Mouse (Mus musculus): ENCODE results near the gene Cdk11b.

DNA sequence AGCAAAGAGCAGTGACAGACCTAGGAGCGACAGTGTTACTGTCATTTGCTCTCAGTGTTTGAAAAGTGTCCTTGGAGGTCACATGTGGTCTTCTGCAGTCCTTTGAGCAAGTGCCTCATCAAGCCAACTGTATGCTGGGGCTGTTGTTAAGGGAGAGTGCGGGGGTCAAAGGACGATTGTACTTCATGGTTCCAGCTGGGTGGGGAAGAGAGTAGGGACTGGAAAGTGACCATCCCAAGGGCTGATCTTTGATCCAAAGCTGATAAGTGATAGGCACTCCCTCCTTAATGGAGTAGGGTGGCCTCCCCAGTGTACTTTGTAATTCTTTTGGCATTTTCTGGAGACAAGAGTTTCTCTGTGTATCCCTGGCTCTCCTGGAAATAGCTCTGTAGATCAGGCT lies 12.8 kb upstream of the Cdk11b start:
- TF ChIP-seq CTCF (IDR thresholded peaks at IDR 0.05; ENCODE audit: low read depth, low read length) (no peak), GATA1 (IDR thresholded peaks at IDR 0.05; ENCODE audit: borderline replicate concordance, low read length) (no peak), GATA2 (IDR thresholded peaks at IDR 0.05; ENCODE audit: borderline replicate concordance, low read depth, low read length) (no peak), TAL1 (conservative IDR thresholded peaks at IDR 0.05; ENCODE audit: low read depth, low read length) (no peak), POLR2AphosphoS5 (IDR thresholded peaks at IDR 0.05; ENCODE audit: insufficient replicate concordance, low read depth, low read length) (no peak)

All from G1E (cell line).